Mouse (Mus musculus): ENCODE measurements around the gene Npw.

- TF ChIP-seq EP300 (IDR thresholded peaks at IDR 0.05; ENCODE audit: insufficient read depth, low read depth, low read length) (no peak), CTCF (IDR thresholded peaks at IDR 0.05) (no peak)
Measured at GRCm38 (mm10) chr17:24608370-24608769, 49.9 kb downstream of the Npw start.
